Mouse (Mus musculus) MEL (cell line): Measurements from ENCODE around the gene Wwc2. TPM values are rescaled to one million over a fixed set of nuclear protein-coding genes. Genes with fewer than 3 reads are reported as not detected.

Experiments
- DNase-seq: peaks from one replicate; pipeline ENCODE4 v3.0.0; 2011; ENCODE audit warnings: low read depth, low spot score
- H3K27ac ChIP-seq: 2 replicates; pipeline ENCODE4 v1.5.1; 2012; ENCODE audit warnings: low read depth, mild to moderate bottlenecking, control low read depth, low read length, moderate library complexity; ENCODE audit not compliant: control insufficient read depth
- H3K27me3 ChIP-seq, 2 experiments: fragments of 150-350 bp in 1 of 2; sonication (generic) in 1 of 2; 2 replicates each; pipeline ENCODE4 v1.6.1; 2012; ENCODE audit warnings: low read length in 2 of 2, mild to moderate bottlenecking in 2 of 2, improper control_type of control experiment in 1 of 2, moderate library complexity in 1 of 2; ENCODE audit not compliant: insufficient read depth in 2 of 2, control insufficient read depth in 1 of 2
- H3K36me3 ChIP-seq, 2 experiments: 2 replicates each; pipeline ENCODE4 v1.6.1; 2012 to 2014; ENCODE audit warnings: low read length in 2 of 2, improper control_type of control experiment in 1 of 2, inconsistent platforms in 1 of 2, mild to moderate bottlenecking in 1 of 2; ENCODE audit not compliant: insufficient read depth in 2 of 2, control insufficient read depth in 1 of 2
- H3K4me1 ChIP-seq, 2 experiments: fragments of 150-350 bp in 1 of 2; sonication (generic) in 1 of 2; 2 replicates each; pipeline ENCODE4 v1.6.1; 2012; ENCODE audit warnings: low read length in 2 of 2, improper control_type of control experiment in 1 of 2, mild to moderate bottlenecking in 1 of 2; ENCODE audit not compliant: insufficient read depth in 2 of 2, control insufficient read depth in 1 of 2
- H3K4me3 ChIP-seq, 2 experiments: fragments of 150-350 bp in 1 of 2; sonication (generic) in 1 of 2; 2 replicates each; pipeline ENCODE4 v1.5.1; 2012; ENCODE audit warnings: low read depth in 2 of 2, low read length in 2 of 2, mild to moderate bottlenecking in 2 of 2, moderate library complexity in 2 of 2, control low read depth in 1 of 2, improper control_type of control experiment in 1 of 2; ENCODE audit not compliant: control insufficient read depth in 1 of 2, insufficient read depth in 1 of 2
- H3K79me2 ChIP-seq: 2 replicates; pipeline ENCODE4 v1.6.1; 2012; ENCODE audit warnings: mild to moderate bottlenecking, low read length, moderate library complexity; ENCODE audit not compliant: control insufficient read depth, poor library complexity, insufficient read depth
- H3K9ac ChIP-seq: 2 replicates; pipeline ENCODE4 v1.6.1; 2012; ENCODE audit warnings: low read depth, mild to moderate bottlenecking, control low read depth, low read length, moderate library complexity; ENCODE audit not compliant: control insufficient read depth, poor library complexity, severe bottlenecking
- H3K9me3 ChIP-seq: fragments of 150-350 bp; sonication (generic); replicated peaks from 2 replicates; pipeline ENCODE4 v1.6.1; 2012; ENCODE audit warnings: mild to moderate bottlenecking, low read length, improper control_type of control experiment, moderate library complexity; ENCODE audit not compliant: insufficient read depth
- BHLHE40 ChIP-seq: IDR thresholded peaks from 2 replicates; pipeline ENCODE4 v1.6.1; 2012; ENCODE audit warnings: low read depth, mild to moderate bottlenecking, inconsistent platforms, low read length, improper control_type of control experiment, borderline replicate concordance
- CHD1 ChIP-seq: IDR thresholded peaks from 2 replicates; pipeline ENCODE4 v1.6.1; 2012; ENCODE audit warnings: low read depth, mild to moderate bottlenecking, inconsistent platforms, low read length, improper control_type of control experiment
- CHD2 ChIP-seq: IDR thresholded peaks from 2 replicates; pipeline ENCODE4 v1.6.1; 2011; ENCODE audit warnings: low read length, improper control_type of control experiment
- E2F4 ChIP-seq: IDR thresholded peaks from 2 replicates; pipeline ENCODE4 v1.6.1; 2011; ENCODE audit warnings: low read depth, low read length, improper control_type of control experiment, borderline replicate concordance
- ELF1 ChIP-seq: IDR thresholded peaks from 2 replicates; pipeline ENCODE4 v1.6.1; 2014; ENCODE audit warnings: low read depth, mild to moderate bottlenecking, inconsistent platforms, low read length, improper control_type of control experiment, moderate library complexity
- ETS1 ChIP-seq: IDR thresholded peaks from 2 replicates; pipeline ENCODE4 v1.6.1; 2012; ENCODE audit warnings: low read depth, mild to moderate bottlenecking, inconsistent platforms, low read length, improper control_type of control experiment, moderate library complexity
- GABPA ChIP-seq: IDR thresholded peaks from 2 replicates; pipeline ENCODE4 v1.6.1; 2012; ENCODE audit warnings: low read depth, mild to moderate bottlenecking, inconsistent platforms, low read length, improper control_type of control experiment, moderate library complexity
- GATA1 ChIP-seq: IDR thresholded peaks from 2 replicates; pipeline ENCODE4 v1.6.1; 2011; ENCODE audit warnings: low read depth, low read length, improper control_type of control experiment
- HCFC1 ChIP-seq: IDR thresholded peaks from 2 replicates; pipeline ENCODE4 v1.6.1; 2012; ENCODE audit warnings: low read depth, mild to moderate bottlenecking, inconsistent platforms, low read length, improper control_type of control experiment, moderate library complexity
- KAT2A ChIP-seq: conservative IDR thresholded peaks from 2 replicates; pipeline ENCODE4 v1.6.1; 2012; ENCODE audit warnings: low read depth, low read length, improper control_type of control experiment, inconsistent platforms
- MAFK ChIP-seq: IDR thresholded peaks from 2 replicates; pipeline ENCODE4 v1.6.1; 2011; ENCODE audit warnings: low read depth, mild to moderate bottlenecking, low read length, improper control_type of control experiment, borderline replicate concordance
- MAX ChIP-seq: IDR thresholded peaks from 2 replicates; pipeline ENCODE4 v1.6.1; 2011; ENCODE audit warnings: low read length, improper control_type of control experiment
- MXI1 ChIP-seq: IDR thresholded peaks from 2 replicates; pipeline ENCODE4 v1.6.1; 2011; ENCODE audit warnings: mild to moderate bottlenecking, low read depth, low read length, improper control_type of control experiment
- MYB ChIP-seq: IDR thresholded peaks from 2 replicates; pipeline ENCODE4 v1.6.1; 2011; ENCODE audit warnings: mild to moderate bottlenecking, low read depth, low read length, improper control_type of control experiment
- POLR2AphosphoS2 ChIP-seq: IDR thresholded peaks from 2 replicates; pipeline ENCODE4 v1.6.1; 2011; ENCODE audit warnings: low read length, improper control_type of control experiment
- RAD21 ChIP-seq: IDR thresholded peaks from 2 replicates; pipeline ENCODE4 v1.6.1; 2011; ENCODE audit warnings: mild to moderate bottlenecking, low read depth, low read length, improper control_type of control experiment
- SIN3A ChIP-seq: IDR thresholded peaks from 2 replicates; pipeline ENCODE4 v1.6.1; 2012; ENCODE audit warnings: low read length, improper control_type of control experiment, inconsistent platforms
- TAL1 ChIP-seq: IDR thresholded peaks from 2 replicates; pipeline ENCODE4 v1.6.1; 2012; ENCODE audit warnings: mild to moderate bottlenecking, inconsistent platforms, low read length, moderate library complexity, mixed read lengths
- TBP ChIP-seq: IDR thresholded peaks from 2 replicates; pipeline ENCODE4 v1.8.0; 2011; ENCODE audit warnings: low read depth, low read length, improper control_type of control experiment
- TCF12 ChIP-seq: IDR thresholded peaks from 2 replicates; pipeline ENCODE4 v1.6.1; 2014; ENCODE audit warnings: low read depth, mild to moderate bottlenecking, inconsistent platforms, low read length, improper control_type of control experiment, moderate library complexity
- UBTF ChIP-seq: IDR thresholded peaks from 2 replicates; pipeline ENCODE4 v1.6.1; 2012; ENCODE audit warnings: low read depth, mild to moderate bottlenecking, inconsistent platforms, low read length, improper control_type of control experiment, moderate library complexity, borderline replicate concordance; ENCODE audit not compliant: insufficient read depth
- USF1 ChIP-seq: IDR thresholded peaks from 2 replicates; pipeline ENCODE4 v1.6.1; 2014; ENCODE audit warnings: low read depth, mild to moderate bottlenecking, inconsistent platforms, low read length, improper control_type of control experiment, moderate library complexity
- USF2 ChIP-seq, 2 experiments: IDR thresholded peaks; 2 replicates each; pipeline ENCODE4 v1.6.1; 2011 to 2012; ENCODE audit warnings: improper control_type of control experiment in 2 of 2, low read length in 2 of 2, borderline replicate concordance in 1 of 2, inconsistent platforms in 1 of 2, low read depth in 1 of 2, mild to moderate bottlenecking in 1 of 2; ENCODE audit not compliant: insufficient read depth in 1 of 2
- polyA plus RNA-seq, 2 experiments: library from polyadenylated mRNA; stranded (reverse) in 1 of 2; unstranded in 1 of 2; fragments of >175 nt in 1 of 2; fragments of >200 nt in 1 of 2; gene quantifications; 2 replicates each; pipeline versions ENCODE4 v1.2.1 to v1.2.4; 2012; ENCODE audit warnings: low replicate concordance in 2 of 2, low read depth in 1 of 2; ENCODE audit not compliant: insufficient read length in 2 of 2, insufficient read depth in 1 of 2, missing spikeins in 1 of 2
- total RNA-seq: library from RNA; depleted of rRNA; stranded (reverse); fragments of 300-350 nt; gene quantifications from 2 replicates; pipeline ENCODE4 v1.2.3, GENCODE M21; 2012

The Wwc2 gene
- total and polyA plus RNA-seq, 3 experiments = 7.5 to 14.8 TPM; not detected in 1

GRCm38 (mm10) chr8:47899891-47900290 is 90.8 kb downstream of the Wwc2 start:
- H3K9ac ChIP-seq = no peak overlapping the region
- TF ChIP-seq TAL1 (no peak), E2F4 (no peak), POLR2AphosphoS2 (no peak), RAD21 (no peak)
- no peaks in the 10 kb centered on the region for H3K36me3 ChIP-seq

DNA sequence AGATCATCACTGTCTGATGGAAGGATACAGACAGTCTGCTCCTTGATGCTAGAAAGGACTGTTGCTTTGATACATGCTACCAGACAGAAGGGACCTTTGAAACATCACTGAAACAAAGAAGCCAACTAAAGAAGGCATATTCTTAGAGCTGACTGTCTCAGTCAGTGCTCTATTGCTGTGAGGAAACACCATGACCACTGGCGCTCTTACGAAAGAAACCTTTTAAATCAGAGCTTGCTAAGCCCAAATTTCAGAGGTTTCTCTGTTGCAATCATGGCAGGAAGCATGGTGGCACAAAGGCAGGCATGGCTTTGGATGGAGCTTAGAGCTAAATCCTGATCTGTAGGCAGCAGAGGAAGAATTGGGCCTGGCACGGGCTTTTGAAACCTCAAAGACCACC is 98.3 kb downstream of the Wwc2 start:
- DNase-seq = no peak
- H3K4me3 ChIP-seq = no peak overlapping the region
- H3K27me3 ChIP-seq = no peaks in the 10 kb centered on the region
- no peaks in the 10 kb centered on the region; a peak in 2 of 4 replicates for H3K36me3 ChIP-seq
- H3K4me1 ChIP-seq = no peaks in the 10 kb centered on the region
- no peak overlapping the region for H3K9ac ChIP-seq
- no peaks in the 10 kb centered on the region for H3K9me3 ChIP-seq
- H3K27ac ChIP-seq = no peak overlapping the region
- H3K79me2 ChIP-seq = no peaks in the 10 kb centered on the region
- TF ChIP-seq GATA1 (no peak), ELF1 (no peak), TCF12 (no peak), USF2 (IDR thresholded peaks at IDR 0.05; ENCODE audit: borderline replicate concordance in 1 of 2, insufficient read depth in 1 of 2, low read depth in 1 of 2, low read length in 2 of 2) (no peak), MAX (no peak), ETS1 (no peak), BHLHE40 (no peak), HCFC1 (no peak), KAT2A (no peak), GABPA (no peak)

More at GRCm38 (mm10) chr8:47899891-47900290, 90.8 kb downstream of the Wwc2 start:
- DNase-seq = no peak
- H3K27ac ChIP-seq = no peak overlapping the region
- H3K79me2 ChIP-seq = no peaks in the 10 kb centered on the region
- no peak overlapping the region for H3K4me3 ChIP-seq
- no peaks in the 10 kb centered on the region for H3K4me1 ChIP-seq
- H3K27me3 ChIP-seq = no peaks in the 10 kb centered on the region
- H3K9me3 ChIP-seq = no peaks in the 10 kb centered on the region

DNA sequence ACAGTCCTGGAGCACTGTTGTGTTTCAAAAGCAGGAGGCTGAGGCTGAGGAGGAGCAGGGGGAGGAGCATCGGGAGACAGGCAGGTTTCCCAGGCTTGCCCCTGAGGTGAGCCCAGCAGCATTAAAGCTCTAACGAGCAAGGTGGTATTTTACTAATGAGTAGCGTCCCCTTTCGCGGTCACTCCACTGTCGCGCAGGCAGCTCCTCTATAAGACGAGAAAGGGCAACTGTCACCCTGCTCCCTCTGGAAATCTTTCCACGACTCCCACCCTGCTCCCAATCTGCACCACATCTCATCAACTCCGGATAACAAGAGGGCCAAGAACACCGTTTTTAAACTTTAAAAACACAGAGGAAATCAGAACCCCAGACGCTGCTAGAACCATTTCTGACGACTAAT is 99.1 kb downstream of the Wwc2 start:
- no peak overlapping the region for H3K27ac ChIP-seq
- no peaks in the 10 kb centered on the region for H3K79me2 ChIP-seq
- no peak overlapping the region for H3K9ac ChIP-seq
- H3K36me3 ChIP-seq = no peaks in the 10 kb centered on the region; a peak in 2 of 4 replicates
- H3K4me3 ChIP-seq = no peak overlapping the region
- H3K27me3 ChIP-seq = no peaks in the 10 kb centered on the region
- H3K9me3 ChIP-seq = no peaks in the 10 kb centered on the region
- H3K4me1 ChIP-seq = no peaks in the 10 kb centered on the region
- TF ChIP-seq MAFK (no peak), TBP (no peak), GATA1 (no peak), ELF1 (no peak), CHD1 (no peak), TAL1 (no peak), MAX (no peak), SIN3A (no peak), POLR2AphosphoS2 (no peak), USF1 (no peak), E2F4 (no peak), RAD21 (no peak), CHD2 (no peak), MYB (no peak), MXI1 (no peak), UBTF (no peak)
- no peak for DNase-seq
